Mouse (Mus musculus) CD8-positive naive resting alpha-beta T cell, adult 57 days (primary cell): ENCODE measurements around the gene Gm8220. TPM values are rescaled to one million over a fixed set of nuclear protein-coding genes. Genes with fewer than 3 reads are reported as not detected.

ENCODE experiments used
- total RNA-seq: library from RNA; stranded (reverse); gene quantifications from one replicate; pipeline ENCODE4 v1.2.4, GENCODE M21; 2023

Gene Gm8220
- not detected for total RNA-seq

GRCm38 (mm10) chr14:44285280-44285679 lies at the start of gene Gm8220:
TSS of gene Gm8220 (plus strand) at chr14:44285580.

GRCm38 (mm10) chr14:44338484-44338883 lies 53.1 kb downstream of the Gm8220 start, which contains the start of gene Gm5930:
TSS of gene Gm5930 (minus strand) at chr14:44338584.

Other genes with a start within 250 kb of the Gm8220 start
- 1.3 TPM for gene Ear2, start 182.9 kb upstream of the Gm8220 start, total RNA-seq
- not detected for gene Gm3327, start 161.7 kb upstream of the Gm8220 start, total RNA-seq
- not detected for gene Gm8212, start 87.9 kb upstream of the Gm8220 start, total RNA-seq
- gene 4930503E14Rik, start 72.3 kb upstream of the Gm8220 start, total RNA-seq: not detected
- not detected for gene Gm5930, start 53.0 kb downstream of the Gm8220 start, total RNA-seq
- not detected for gene Gm8229, start 79.8 kb downstream of the Gm8220 start, total RNA-seq
- gene Gm3371, start 125.1 kb downstream of the Gm8220 start, total RNA-seq: not detected
- gene Gm8232, start 148.1 kb downstream of the Gm8220 start, total RNA-seq: not detected
- not detected for gene BC061237, start 206.9 kb downstream of the Gm8220 start, total RNA-seq
- gene Gm17093, start 232.7 kb downstream of the Gm8220 start, total RNA-seq: not detected